Mouse (Mus musculus) forebrain, embryonic 16.5 days (tissue): ENCODE results near the gene Arid1b. TPM values are rescaled to one million over a fixed set of nuclear protein-coding genes. Genes with fewer than 3 reads are reported as not detected.

Experiments used
- ATAC-seq: fragments of 200-750 bp; cut with Nextera tagmentation; 2 replicates; pipeline ENCODE4 v1.8.0; 2017; ENCODE audit warnings: mild to moderate bottlenecking, moderate library complexity
- H3K27ac ChIP-seq: fragments of 300-500 bp; sonication (generic); 2 replicates; pipeline ENCODE4 v1.5.1; 2014; ENCODE audit warnings: low read length, control low read depth
- H3K27me3 ChIP-seq: fragments of 300-500 bp; sonication (generic); replicated peaks from 2 replicates; pipeline ENCODE4 v1.6.1; 2014; ENCODE audit warnings: low read length; ENCODE audit not compliant: control insufficient read depth, insufficient read depth
- H3K36me3 ChIP-seq: fragments of 300-500 bp; sonication (generic); 2 replicates; pipeline ENCODE4 v1.6.1; 2014; ENCODE audit not compliant: control insufficient read depth, insufficient read depth
- H3K4me1 ChIP-seq: fragments of 300-500 bp; sonication (generic); replicated peaks from 2 replicates; pipeline ENCODE4 v1.6.1; 2014; ENCODE audit warnings: low read length; ENCODE audit not compliant: control insufficient read depth, insufficient read depth
- H3K4me2 ChIP-seq: fragments of 300-500 bp; sonication (generic); 2 replicates; pipeline ENCODE4 v1.6.1; 2014; ENCODE audit warnings: mild to moderate bottlenecking, low read length, control low read depth
- H3K4me3 ChIP-seq: fragments of 300-500 bp; sonication (generic); replicated peaks from 2 replicates; pipeline ENCODE4 v1.5.1; 2014; ENCODE audit warnings: mild to moderate bottlenecking, low read length, control low read depth
- H3K9ac ChIP-seq: fragments of 300-500 bp; sonication (generic); replicated peaks from 2 replicates; pipeline ENCODE4 v1.6.1; 2014; ENCODE audit warnings: low read depth, low read length, control low read depth
- H3K9me3 ChIP-seq: fragments of 300-500 bp; sonication (generic); 2 replicates; pipeline ENCODE4 v1.6.1; 2016; ENCODE audit warnings: low read length; ENCODE audit not compliant: control insufficient read depth
- WGBS: fragments of 180-500 bp; shearing (Covaris S2); extraction: QIAGEN DNeasy Blood & Tissue Kit; methylation state at CpG from one replicate; pipeline ENCODE4 v1.1.7; 2014; 5-methylcytosine and 5-hydroxymethylcytosine counted together
- polyA plus RNA-seq: library from polyadenylated mRNA; unstranded; fragments of >200 nt; fragmentation: Nextera tagmentation; extraction: Ambion mirVana; gene quantifications from 2 replicates; pipeline ENCODE4 v1.2.1, GENCODE M21; 2015

Gene Arid1b
- polyA plus RNA-seq, 1 experiment from 2014 or later, result 15.1 TPM

DNA sequence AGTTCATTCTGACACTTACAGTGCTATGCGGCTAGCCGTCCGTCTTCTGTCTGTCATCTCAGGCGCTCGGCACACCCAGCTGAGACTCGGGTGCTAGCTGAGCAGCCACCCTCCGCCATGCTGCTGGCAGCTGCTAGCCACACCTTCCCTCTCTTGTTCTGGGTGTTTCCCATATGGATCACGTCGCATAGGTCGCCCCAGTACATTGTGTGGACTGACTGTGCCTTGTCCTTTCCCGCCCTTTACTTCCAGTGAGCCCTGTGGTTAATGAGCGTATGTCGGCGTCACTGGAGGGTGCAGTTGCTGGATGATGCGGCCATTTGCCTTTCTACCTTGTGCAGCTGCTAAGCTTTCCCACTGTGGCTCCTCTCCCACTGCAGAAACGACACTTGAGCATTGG lies 59.1 kb downstream of the Arid1b start:
- H3K27ac ChIP-seq, result no peak overlapping the region
- H3K27me3 ChIP-seq, result no peaks in the 10 kb centered on the region
- 76% methylated on average over 16 of the region's 16 CpGs for WGBS
- no peak; the same call in 1 of the 2 replicates for ATAC-seq
- peaks cover 20% of the 10 kb centered on the region for H3K4me1 ChIP-seq
- no peaks in the 10 kb centered on the region for H3K36me3 ChIP-seq
- no peaks in the 10 kb centered on the region for H3K9me3 ChIP-seq
- H3K9ac ChIP-seq, result no peak overlapping the region
- no peak overlapping the region for H3K4me3 ChIP-seq
- no peak overlapping the region for H3K4me2 ChIP-seq

- Histone ChIP-seq H3K9me3 (no peaks in the 10 kb centered on the region), H3K4me3 (no peak overlapping the region), H3K27ac (no peak overlapping the region), H3K4me1 (peaks cover 36% of the 10 kb centered on the region), H3K36me3 (no peaks in the 10 kb centered on the region), H3K27me3 (no peaks in the 10 kb centered on the region), H3K9ac (no peak overlapping the region), H3K4me2 (no peak overlapping the region)
- 79% methylated on average over 6 of the region's 6 CpGs for WGBS
- ATAC-seq, result no peak
Observed at GRCm38 (mm10) chr17:5055412-5055811, 61.3 kb downstream of the Arid1b start.

DNA sequence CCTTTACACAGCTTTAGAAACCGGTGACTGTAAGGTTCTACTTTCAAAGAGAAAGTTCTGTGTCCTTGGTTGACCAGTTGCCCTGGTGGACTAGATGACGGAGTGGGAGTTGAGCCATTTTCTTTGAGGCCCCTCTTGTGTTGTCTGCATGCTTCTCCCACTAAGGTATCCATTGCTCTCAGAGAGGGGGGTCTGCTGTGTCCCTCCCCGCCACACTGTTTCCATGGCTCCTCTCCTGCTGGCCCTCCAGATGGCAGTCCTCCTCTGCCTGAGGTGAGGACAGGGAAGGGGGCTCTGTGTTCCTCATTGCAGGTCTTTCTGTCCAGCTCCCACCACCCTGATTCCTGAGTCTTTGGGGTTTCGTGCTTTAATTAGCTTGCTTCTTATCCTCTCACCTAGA lies 62.5 kb downstream of the Arid1b start:
- Histone ChIP-seq H3K27me3 (no peaks in the 10 kb centered on the region), H3K4me3 (no peak overlapping the region), H3K9ac (no peak overlapping the region), H3K36me3 (no peaks in the 10 kb centered on the region), H3K27ac (no peak overlapping the region), H3K4me1 (peaks cover 40% of the 10 kb centered on the region), H3K4me2 (no peak overlapping the region), H3K9me3 (no peaks in the 10 kb centered on the region)
- ATAC-seq, result no peak
- WGBS, result 65% methylated on average over 4 of the region's 4 CpGs

GRCm38 (mm10) chr17:5057286-5057685 lies 63.2 kb downstream of the Arid1b start:
- ATAC-seq, result no peak
- Histone ChIP-seq H3K9ac (0 out of 2 replicates have a peak overlapping the region, but pooled peaks have one; percentile 19), H3K4me2 (no peak overlapping the region), H3K36me3 (no peaks in the 10 kb centered on the region), H3K4me3 (no peak overlapping the region), H3K9me3 (no peaks in the 10 kb centered on the region), H3K27me3 (no peaks in the 10 kb centered on the region), H3K4me1 (peaks cover 40% of the 10 kb centered on the region), H3K27ac (0 out of 2 replicates have a peak overlapping the region, but pooled peaks have one; percentile 20)
- WGBS, result 20% methylated on average over 4 of the region's 4 CpGs

GRCm38 (mm10) chr17:5057944-5058720 lies 64.0 kb downstream of the Arid1b start:
- peaks cover 38% of the 10 kb centered on the region for H3K4me1 ChIP-seq
- WGBS, result 1% methylated on average over 10 of the region's 10 CpGs
- H3K9ac ChIP-seq, result 0 out of 2 replicates have a peak overlapping the region, but pooled peaks have one; percentile 8

GRCm38 (mm10) chr17:5059092-5059601 lies 65.0 kb downstream of the Arid1b start:
- ATAC-seq, result 0 out of 2 replicates have a peak, but pooled peaks have one; percentile 12
- Histone ChIP-seq H3K9me3 (no peaks in the 10 kb centered on the region), H3K27me3 (no peaks in the 10 kb centered on the region), H3K36me3 (no peaks in the 10 kb centered on the region), H3K4me3 (no peak overlapping the region), H3K4me2 (no peak overlapping the region), H3K27ac (no peak overlapping the region), H3K9ac (no peak overlapping the region), H3K4me1 (peaks cover 37% of the 10 kb centered on the region)
- 78% methylated on average over 9 of the region's 9 CpGs for WGBS

More at GRCm38 (mm10) chr17:5057944-5058720, 64.0 kb downstream of the Arid1b start:
- Histone ChIP-seq H3K27me3 (no peaks in the 10 kb centered on the region), H3K4me3 (no peak overlapping the region), H3K9me3 (no peaks in the 10 kb centered on the region), H3K36me3 (no peaks in the 10 kb centered on the region), H3K4me2 (peak overlapping the region; percentile 27), H3K27ac (peak overlapping the region; percentile 57)
- ATAC-seq, result peak; percentile 64

DNA sequence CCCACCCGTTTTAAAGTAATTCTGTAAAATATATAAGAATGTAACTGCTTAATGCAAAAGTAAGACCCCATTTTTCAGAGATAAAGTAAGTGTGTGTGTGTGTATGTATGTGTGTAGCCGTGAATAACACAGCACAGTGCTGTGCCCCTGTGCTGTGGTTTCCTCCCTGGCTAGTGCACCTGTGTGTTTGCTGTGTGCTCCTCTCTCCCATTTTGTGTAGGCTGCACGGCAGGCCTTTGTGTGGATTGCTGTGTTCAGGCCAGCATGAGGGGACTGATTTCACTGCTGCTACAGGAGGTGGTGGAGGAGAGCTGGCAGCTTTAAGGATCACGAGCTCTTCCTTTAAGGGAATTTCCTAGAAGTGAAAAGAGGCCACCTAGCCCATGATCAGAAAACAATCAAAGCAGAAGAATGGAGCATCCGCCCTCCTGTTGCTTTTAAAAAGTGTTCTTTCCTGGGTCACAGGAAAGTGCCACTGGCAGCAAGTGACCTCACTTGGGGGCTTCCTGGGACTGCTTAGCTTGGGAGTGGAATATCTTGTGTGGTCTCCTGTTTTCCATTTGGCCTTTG lies 66.5 kb downstream of the Arid1b start:
- Histone ChIP-seq H3K27ac (no peak overlapping the region), H3K4me2 (no peak overlapping the region), H3K4me1 (peaks cover 46% of the 10 kb centered on the region), H3K4me3 (no peak overlapping the region), H3K9me3 (no peaks in the 10 kb centered on the region), H3K27me3 (no peaks in the 10 kb centered on the region), H3K9ac (no peak overlapping the region), H3K36me3 (no peaks in the 10 kb centered on the region)
- no peak for ATAC-seq
- WGBS, result 44% methylated on average over 5 of the region's 5 CpGs

DNA sequence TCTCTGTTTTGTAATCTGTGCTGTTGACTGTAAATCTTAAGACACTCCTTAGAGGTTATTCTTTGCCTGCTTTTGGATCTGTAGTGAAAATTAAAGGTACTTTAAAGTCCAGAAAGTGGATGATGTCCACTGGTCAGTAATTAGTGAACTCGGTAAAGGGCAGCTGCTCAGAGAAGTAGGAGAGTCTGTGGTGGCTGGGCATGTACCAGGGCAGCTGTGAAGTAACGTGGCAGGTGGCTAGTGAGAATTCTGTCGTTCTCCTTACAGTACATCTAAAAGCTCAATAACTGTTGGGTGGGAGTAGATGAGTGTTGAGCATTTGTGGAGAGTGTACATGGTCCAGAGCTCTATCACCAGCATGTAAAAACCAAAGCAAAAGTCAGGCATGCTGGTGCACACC lies 67.1 kb downstream of the Arid1b start:
- ATAC-seq, result no peak
- peaks cover 47% of the 10 kb centered on the region for H3K4me1 ChIP-seq
- 67% methylated on average over 3 of the region's 3 CpGs for WGBS
- H3K9ac ChIP-seq, result no peak overlapping the region
- H3K27me3 ChIP-seq, result no peaks in the 10 kb centered on the region
- H3K9me3 ChIP-seq, result no peaks in the 10 kb centered on the region
- H3K4me3 ChIP-seq, result no peak overlapping the region
- H3K4me2 ChIP-seq, result no peak overlapping the region
- H3K36me3 ChIP-seq, result no peaks in the 10 kb centered on the region
- H3K27ac ChIP-seq, result no peak overlapping the region

DNA sequence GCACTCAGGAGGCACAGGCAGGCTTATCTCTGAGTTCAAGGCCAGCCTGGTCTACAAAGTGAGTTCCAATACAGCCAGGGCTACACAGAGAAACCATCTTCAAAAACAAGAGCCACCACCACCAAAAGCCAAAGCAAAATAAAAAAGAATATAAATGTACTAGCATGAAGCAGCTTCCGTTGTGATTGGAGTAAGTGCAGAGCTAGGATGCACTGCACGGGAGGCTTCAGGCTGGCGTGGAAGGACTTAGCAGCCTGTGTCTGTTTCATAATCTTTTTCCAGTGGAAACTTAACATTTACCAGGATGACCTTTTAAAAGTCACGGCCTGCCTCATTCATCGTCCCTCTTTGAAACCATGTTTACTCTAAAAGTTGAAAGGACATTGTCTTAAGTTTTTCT lies 67.5 kb downstream of the Arid1b start:
- Histone ChIP-seq H3K4me3 (no peak overlapping the region), H3K36me3 (no peaks in the 10 kb centered on the region), H3K9me3 (no peaks in the 10 kb centered on the region), H3K9ac (no peak overlapping the region), H3K27me3 (no peaks in the 10 kb centered on the region), H3K27ac (no peak overlapping the region), H3K4me2 (no peak overlapping the region), H3K4me1 (peaks cover 50% of the 10 kb centered on the region)
- no peak for ATAC-seq
- 90% methylated on average over 5 of the region's 5 CpGs for WGBS
